Mouse (Mus musculus) bone marrow macrophage, adult 2 months (primary cell): ENCODE measurements around the gene Dhrs7b.

ENCODE experiments used
- CTCF ChIP-seq: IDR thresholded peaks from 2 replicates; pipeline ENCODE4 v1.5.1; 2012; ENCODE audit warnings: low read depth, mild to moderate bottlenecking, low read length, moderate library complexity
- POLR2A ChIP-seq: IDR thresholded peaks from 2 replicates; pipeline ENCODE4 v1.6.1; 2012; ENCODE audit warnings: mild to moderate bottlenecking, low read depth, low read length, borderline replicate concordance

- TF ChIP-seq CTCF, result no peak
- no peak for TF ChIP-seq POLR2A
Observed at GRCm38 (mm10) chr11:60861993-60862392, 31.6 kb downstream of the Dhrs7b start.
